Mouse (Mus musculus) heart, embryonic 12.5 days (tissue): Measurements from ENCODE around the gene Elk4. TPM values are rescaled to one million over a fixed set of nuclear protein-coding genes. Genes with fewer than 3 reads are reported as not detected.

Experiments used
- ATAC-seq: fragments of 200-750 bp; cut with Nextera tagmentation; 2 replicates; pipeline ENCODE4 v1.8.0; 2017; ENCODE audit warnings: moderate TSS enrichment, moderate library complexity; ENCODE audit not compliant: insufficient number of reproducible peaks, low FRiP score
- H3K27ac ChIP-seq: fragments of 300-500 bp; sonication (generic); 2 replicates; pipeline ENCODE4 v1.5.1; 2016; ENCODE audit warnings: mild to moderate bottlenecking, moderate library complexity; ENCODE audit not compliant: poor library complexity, severe bottlenecking
- H3K27me3 ChIP-seq: fragments of 300-500 bp; sonication (generic); replicated peaks from 2 replicates; pipeline ENCODE4 v1.6.1; 2016; ENCODE audit warnings: mild to moderate bottlenecking, moderate library complexity
- H3K36me3 ChIP-seq: fragments of 300-500 bp; sonication (generic); 2 replicates; pipeline ENCODE4 v1.6.1; 2016; ENCODE audit warnings: mild to moderate bottlenecking, moderate library complexity
- H3K4me1 ChIP-seq: fragments of 300-500 bp; sonication (generic); replicated peaks from 2 replicates; pipeline ENCODE4 v1.6.1; 2016; ENCODE audit warnings: mild to moderate bottlenecking
- H3K4me2 ChIP-seq: fragments of 300-500 bp; sonication (generic); 2 replicates; pipeline ENCODE4 v1.6.1; 2016; ENCODE audit warnings: mild to moderate bottlenecking, moderate library complexity
- H3K4me3 ChIP-seq: fragments of 300-500 bp; sonication (generic); 2 replicates; pipeline ENCODE4 v1.5.1; 2016; ENCODE audit warnings: mild to moderate bottlenecking
- H3K9ac ChIP-seq: fragments of 300-500 bp; sonication (generic); 2 replicates; pipeline ENCODE4 v1.6.1; 2016; ENCODE audit warnings: mild to moderate bottlenecking, moderate library complexity
- H3K9me3 ChIP-seq: fragments of 300-500 bp; sonication (generic); replicated peaks from 2 replicates; pipeline ENCODE4 v1.6.1; 2016; ENCODE audit warnings: mild to moderate bottlenecking, moderate library complexity
- WGBS: fragments of 180-500 bp; shearing (Covaris S2); methylation state at CpG from one replicate; pipeline ENCODE4 v1.1.7; 2016; 5-methylcytosine and 5-hydroxymethylcytosine counted together
- polyA plus RNA-seq: library from polyadenylated mRNA; unstranded; fragments of >200 nt; fragmentation: Nextera tagmentation; extraction: Ambion mirVana; gene quantifications from 2 replicates; pipeline ENCODE4 v1.2.1, GENCODE M21; 2016

Elk4 gene
- polyA plus RNA-seq, 1 experiment from 2014 or later: 19.9 TPM

GRCm38 (mm10) chr1:131970322-131970660 is 37.1 kb upstream of the Elk4 start:
- Histone ChIP-seq H3K4me1 (peaks cover 37% of the 10 kb centered on the region), H3K9ac (peak overlapping the region; percentile 44; the same call in 1 of the 2 replicates), H3K4me3 (no peak overlapping the region), H3K4me2 (0 out of 2 replicates have a peak overlapping the region, but pooled peaks have one; percentile 54), H3K36me3 (no peaks in the 10 kb centered on the region), H3K9me3 (no peaks in the 10 kb centered on the region), H3K27ac (no peak overlapping the region), H3K27me3 (peaks cover 70% of the 10 kb centered on the region)
- 61% methylated on average over 5 of the region's 5 CpGs for WGBS
- no peak for ATAC-seq

GRCm38 (mm10) chr1:131970661-131971520 is 36.5 kb upstream of the Elk4 start:
- no peak for ATAC-seq
- Histone ChIP-seq H3K27ac (no peak overlapping the region), H3K4me3 (peak overlapping the region; percentile 7; the same call in 1 of the 2 replicates), H3K4me2 (peak overlapping the region; percentile 54), H3K36me3 (no peaks in the 10 kb centered on the region), H3K9me3 (no peaks in the 10 kb centered on the region), H3K27me3 (peaks cover 69% of the 10 kb centered on the region), H3K9ac (peak overlapping the region; percentile 44; the same call in 1 of the 2 replicates), H3K4me1 (peaks cover 37% of the 10 kb centered on the region)
- WGBS: 11% methylated on average over 16 of the region's 16 CpGs

GRCm38 (mm10) chr1:131971771-131972497 is 35.5 kb upstream of the Elk4 start:
- no peak overlapping the region for H3K9ac ChIP-seq
- H3K4me3 ChIP-seq: no peak overlapping the region
- peaks cover 33% of the 10 kb centered on the region for H3K4me1 ChIP-seq
- H3K27me3 ChIP-seq: peaks cover 64% of the 10 kb centered on the region
- ATAC-seq: no peak
- no peaks in the 10 kb centered on the region for H3K9me3 ChIP-seq
- no peak overlapping the region for H3K27ac ChIP-seq
- H3K36me3 ChIP-seq: no peaks in the 10 kb centered on the region
- WGBS: 35% methylated on average over 15 of the region's 15 CpGs
- no peak overlapping the region for H3K4me2 ChIP-seq

- H3K9ac ChIP-seq: no peak overlapping the region
- WGBS: 33% methylated on average over 13 of the region's 13 CpGs
- no peak overlapping the region for H3K4me3 ChIP-seq
- peaks cover 33% of the 10 kb centered on the region for H3K4me1 ChIP-seq
- ATAC-seq: no peak
- no peak overlapping the region for H3K4me2 ChIP-seq
- H3K9me3 ChIP-seq: no peaks in the 10 kb centered on the region
- peaks cover 63% of the 10 kb centered on the region for H3K27me3 ChIP-seq
- H3K36me3 ChIP-seq: no peaks in the 10 kb centered on the region
- H3K27ac ChIP-seq: no peak overlapping the region
Measured at GRCm38 (mm10) chr1:131972498-131973334, 34.7 kb upstream of the Elk4 start.

- peaks cover 33% of the 10 kb centered on the region for H3K4me1 ChIP-seq
- no peaks in the 10 kb centered on the region for H3K36me3 ChIP-seq
- H3K27ac ChIP-seq: no peak overlapping the region
- no peak for ATAC-seq
- 71% methylated on average over 6 of the region's 6 CpGs for WGBS
- no peak overlapping the region for H3K4me2 ChIP-seq
- no peak overlapping the region for H3K9ac ChIP-seq
- no peak overlapping the region for H3K4me3 ChIP-seq
- peaks cover 51% of the 10 kb centered on the region for H3K27me3 ChIP-seq
- no peaks in the 10 kb centered on the region for H3K9me3 ChIP-seq
Measured at GRCm38 (mm10) chr1:131973991-131974390, 33.4 kb upstream of the Elk4 start.

GRCm38 (mm10) chr1:131976886-131977285 is 30.5 kb upstream of the Elk4 start:
- ATAC-seq: no peak
- Histone ChIP-seq H3K27me3 (peaks cover 33% of the 10 kb centered on the region), H3K9ac (no peak overlapping the region), H3K4me2 (no peak overlapping the region), H3K4me1 (peaks cover 15% of the 10 kb centered on the region), H3K9me3 (no peaks in the 10 kb centered on the region), H3K36me3 (no peaks in the 10 kb centered on the region), H3K27ac (no peak overlapping the region), H3K4me3 (no peak overlapping the region)
- WGBS: 80% methylated on average over 5 of the region's 5 CpGs

GRCm38 (mm10) chr1:131980471-131980870 is 26.9 kb upstream of the Elk4 start:
- ATAC-seq: no peak
- H3K4me1 ChIP-seq: no peaks in the 10 kb centered on the region
- no peaks in the 10 kb centered on the region for H3K9me3 ChIP-seq
- H3K4me3 ChIP-seq: no peak overlapping the region
- H3K4me2 ChIP-seq: no peak overlapping the region
- no peak overlapping the region for H3K9ac ChIP-seq
- 32% methylated on average over 2 of the region's 2 CpGs for WGBS
- no peak overlapping the region for H3K27ac ChIP-seq
- H3K27me3 ChIP-seq: peaks cover 15% of the 10 kb centered on the region
- no peaks in the 10 kb centered on the region for H3K36me3 ChIP-seq

- Histone ChIP-seq H3K36me3 (no peaks in the 10 kb centered on the region), H3K4me2 (no peak overlapping the region), H3K4me1 (no peaks in the 10 kb centered on the region), H3K9me3 (no peaks in the 10 kb centered on the region), H3K27me3 (peaks cover 11% of the 10 kb centered on the region), H3K4me3 (no peak overlapping the region), H3K9ac (no peak overlapping the region), H3K27ac (no peak overlapping the region)
- peak; percentile 37; the same call in 1 of the 2 replicates for ATAC-seq
- WGBS: 50% methylated on average over 12 of the region's 12 CpGs
Measured at GRCm38 (mm10) chr1:131981378-131982013, 25.9 kb upstream of the Elk4 start.

- no peaks in the 10 kb centered on the region for H3K36me3 ChIP-seq
- 13% methylated on average over 5 of the region's 5 CpGs for WGBS
- no peaks in the 10 kb centered on the region for H3K9me3 ChIP-seq
- ATAC-seq: 0 out of 2 replicates have a peak, but pooled peaks have one; percentile 44
- no peaks in the 10 kb centered on the region for H3K27me3 ChIP-seq
- no peak overlapping the region for H3K27ac ChIP-seq
- no peak overlapping the region for H3K4me3 ChIP-seq
- no peaks in the 10 kb centered on the region for H3K4me1 ChIP-seq
- H3K4me2 ChIP-seq: no peak overlapping the region
- no peak overlapping the region for H3K9ac ChIP-seq
Measured at GRCm38 (mm10) chr1:131982907-131983306, 24.5 kb upstream of the Elk4 start.

GRCm38 (mm10) chr1:131983806-131984205 is 23.6 kb upstream of the Elk4 start:
- Histone ChIP-seq H3K4me3 (no peak overlapping the region), H3K4me1 (no peaks in the 10 kb centered on the region), H3K9ac (no peak overlapping the region), H3K4me2 (no peak overlapping the region), H3K9me3 (no peaks in the 10 kb centered on the region), H3K27me3 (no peaks in the 10 kb centered on the region), H3K36me3 (no peaks in the 10 kb centered on the region), H3K27ac (no peak overlapping the region)
- no peak for ATAC-seq
- 86% methylated on average over 2 of the region's 2 CpGs for WGBS
